Mouse (Mus musculus) embryonic facial prominence, embryonic 11.5 days (tissue): ENCODE measurements at regions not wholly inside any gene's neighbourhood (a gene's known extent, or its start where the extent isn't known, plus 50 kb on each side); places are given as distances from the start of the nearest gene placed in this dataset.

Experiments used
- ATAC-seq: fragments of 200-750 bp; cut with Nextera tagmentation; replicated peaks from 2 replicates; pipeline ENCODE4 v1.8.0; 2017; ENCODE audit warnings: low read depth; ENCODE audit not compliant: insufficient number of reproducible peaks, low FRiP score, low TSS enrichment
- DNase-seq: peaks from one replicate; pipeline ENCODE4 v3.0.0-alpha.2; 2015; ENCODE audit warnings: low spot score
- H3K27ac ChIP-seq: fragments of 300-500 bp; sonication (generic); replicated peaks from 2 replicates; pipeline ENCODE4 v1.5.1; 2014; ENCODE audit warnings: mild to moderate bottlenecking, low read depth, low read length, control low read depth
- H3K27me3 ChIP-seq: fragments of 300-500 bp; sonication (generic); 2 replicates; pipeline ENCODE4 v1.6.1; 2014; ENCODE audit warnings: mild to moderate bottlenecking, low read length, moderate library complexity, mixed read lengths; ENCODE audit not compliant: control insufficient read depth, insufficient read depth
- H3K36me3 ChIP-seq: fragments of 300-500 bp; sonication (generic); replicated peaks from 2 replicates; pipeline ENCODE4 v1.6.1; 2014; ENCODE audit warnings: low read depth, mild to moderate bottlenecking, low read length, moderate library complexity, mixed read lengths; ENCODE audit not compliant: control insufficient read depth, insufficient read depth
- H3K4me1 ChIP-seq: fragments of 300-500 bp; sonication (generic); 2 replicates; pipeline ENCODE4 v1.6.1; 2014; ENCODE audit warnings: low read length, mixed read lengths; ENCODE audit not compliant: control insufficient read depth, insufficient read depth
- H3K4me2 ChIP-seq: fragments of 300-500 bp; sonication (generic); 2 replicates; pipeline ENCODE4 v1.6.1; 2014; ENCODE audit warnings: low read depth, mild to moderate bottlenecking, control low read depth, low read length, moderate library complexity
- H3K4me3 ChIP-seq: fragments of 300-500 bp; sonication (generic); 2 replicates; pipeline ENCODE4 v1.5.1; 2014; ENCODE audit warnings: low read depth, low read length, control low read depth
- H3K9ac ChIP-seq: fragments of 300-500 bp; sonication (generic); replicated peaks from 2 replicates; pipeline ENCODE4 v1.6.1; 2014; ENCODE audit warnings: mild to moderate bottlenecking, control low read depth, low read length
- H3K9me3 ChIP-seq: fragments of 300-500 bp; sonication (generic); replicated peaks from 2 replicates; pipeline ENCODE4 v1.6.1; 2016; ENCODE audit warnings: mild to moderate bottlenecking, low read length, inconsistent platforms, mixed read lengths; ENCODE audit not compliant: control insufficient read depth
- WGBS: fragments of 180-500 bp; shearing (Covaris S2); extraction: QIAGEN DNeasy Blood & Tissue Kit; methylation state at CpG from one replicate; pipeline ENCODE4 v1.1.7; 2014; 5-methylcytosine and 5-hydroxymethylcytosine counted together

DNA sequence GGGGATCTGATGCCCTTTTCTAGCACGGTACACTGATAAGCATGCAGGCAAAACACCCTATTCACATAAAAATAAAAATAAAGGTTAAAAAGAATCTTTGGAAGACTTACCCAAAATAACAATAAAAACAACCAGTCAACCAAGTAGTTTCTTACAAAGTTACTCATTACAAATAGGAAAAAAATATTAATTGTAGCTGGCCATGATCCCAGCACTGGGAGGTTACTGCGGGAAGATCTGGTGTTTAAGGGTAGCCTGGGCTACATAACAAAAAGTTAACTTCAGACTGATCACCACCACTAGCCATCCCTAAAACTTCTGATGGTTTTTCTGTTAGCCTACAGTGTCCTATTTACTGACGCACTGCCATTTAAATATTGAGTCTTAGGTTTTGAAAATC is 67.4 kb upstream of the Ak4 start:
- Histone ChIP-seq H3K27me3 (no peaks in the 10 kb centered on the region), H3K4me2 (no peak overlapping the region), H3K4me3 (no peak overlapping the region), H3K9me3 (no peaks in the 10 kb centered on the region), H3K4me1 (peaks cover 2% of the 10 kb centered on the region; the same call in 1 of the 2 replicates), H3K27ac (no peak overlapping the region), H3K9ac (no peak overlapping the region), H3K36me3 (no peaks in the 10 kb centered on the region)
- WGBS, result 87% methylated on average over 3 of the region's 3 CpGs
- DNase-seq, result no peak
- ATAC-seq, result no peak

GRCm38 (mm10) chr4:101350656-101351055 is 68.4 kb upstream of the Ak4 start:
- H3K9me3 ChIP-seq, result no peaks in the 10 kb centered on the region
- H3K4me3 ChIP-seq, result no peak overlapping the region
- no peaks in the 10 kb centered on the region for H3K27me3 ChIP-seq
- no peak overlapping the region for H3K9ac ChIP-seq
- no peaks in the 10 kb centered on the region; the same call in 1 of the 2 replicates for H3K36me3 ChIP-seq
- WGBS, result 81% methylated on average over 8 of the region's 8 CpGs
- H3K4me2 ChIP-seq, result no peak overlapping the region
- H3K4me1 ChIP-seq, result peaks cover 2% of the 10 kb centered on the region; the same call in 1 of the 2 replicates
- DNase-seq (no peak), ATAC-seq (no peak)
- no peak overlapping the region for H3K27ac ChIP-seq

GRCm38 (mm10) chr4:101350222-101350621 is 68.9 kb upstream of the Ak4 start:
- H3K27ac ChIP-seq, result no peak overlapping the region

DNA sequence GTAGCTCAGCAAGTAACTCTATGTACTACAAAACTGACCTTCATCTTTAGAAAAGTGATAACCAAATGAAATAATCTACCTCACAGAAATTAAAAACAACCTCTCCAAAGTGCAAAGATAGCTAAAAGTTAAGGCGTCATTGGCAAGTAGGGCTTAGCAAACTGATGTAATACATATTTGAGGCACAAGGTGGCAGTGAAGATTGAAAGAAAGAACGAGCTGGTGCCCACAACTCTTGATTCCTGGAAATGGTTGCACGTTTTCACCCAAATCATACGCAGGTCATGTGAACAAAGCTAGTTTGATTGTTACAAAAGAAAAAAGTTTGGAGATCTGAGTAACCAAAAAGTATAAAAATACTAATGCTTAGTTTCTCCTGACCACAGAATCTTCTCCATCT is 69.7 kb upstream of the Ak4 start:
- H3K9me3 ChIP-seq, result no peaks in the 10 kb centered on the region
- H3K4me1 ChIP-seq, result peaks cover 1% of the 10 kb centered on the region; the same call in 1 of the 2 replicates
- H3K36me3 ChIP-seq, result no peaks in the 10 kb centered on the region; the same call in 1 of the 2 replicates
- no peak overlapping the region for H3K9ac ChIP-seq
- no peak overlapping the region for H3K4me2 ChIP-seq
- peak; percentile 79 for DNase-seq
- H3K4me3 ChIP-seq, result no peak overlapping the region
- no peak for ATAC-seq
- no peak overlapping the region for H3K27ac ChIP-seq
- no peaks in the 10 kb centered on the region for H3K27me3 ChIP-seq
- 28% methylated on average over 4 of the region's 4 CpGs for WGBS

More at GRCm38 (mm10) chr4:101350222-101350621, 68.9 kb upstream of the Ak4 start:
- no peak overlapping the region for H3K9ac ChIP-seq
- H3K4me1 ChIP-seq, result peaks cover 2% of the 10 kb centered on the region; the same call in 1 of the 2 replicates
- H3K9me3 ChIP-seq, result no peaks in the 10 kb centered on the region
- WGBS, result 90% methylated on average over 3 of the region's 3 CpGs
- ATAC-seq (no peak), DNase-seq (no peak)
- no peak overlapping the region for H3K4me2 ChIP-seq
- H3K27me3 ChIP-seq, result no peaks in the 10 kb centered on the region
- H3K36me3 ChIP-seq, result no peaks in the 10 kb centered on the region; the same call in 1 of the 2 replicates
- no peak overlapping the region for H3K4me3 ChIP-seq

GRCm38 (mm10) chr4:101347309-101347708 is 71.8 kb upstream of the Ak4 start:
- H3K9me3 ChIP-seq, result no peaks in the 10 kb centered on the region
- no peaks in the 10 kb centered on the region for H3K4me1 ChIP-seq
- no peak overlapping the region for H3K4me3 ChIP-seq
- H3K36me3 ChIP-seq, result no peaks in the 10 kb centered on the region; the same call in 1 of the 2 replicates
- no peak overlapping the region for H3K27ac ChIP-seq
- 82% methylated on average over 6 of the region's 6 CpGs for WGBS
- H3K27me3 ChIP-seq, result no peaks in the 10 kb centered on the region
- ATAC-seq, result no peak
- H3K4me2 ChIP-seq, result no peak overlapping the region
- no peak for DNase-seq
- H3K9ac ChIP-seq, result no peak overlapping the region

DNA sequence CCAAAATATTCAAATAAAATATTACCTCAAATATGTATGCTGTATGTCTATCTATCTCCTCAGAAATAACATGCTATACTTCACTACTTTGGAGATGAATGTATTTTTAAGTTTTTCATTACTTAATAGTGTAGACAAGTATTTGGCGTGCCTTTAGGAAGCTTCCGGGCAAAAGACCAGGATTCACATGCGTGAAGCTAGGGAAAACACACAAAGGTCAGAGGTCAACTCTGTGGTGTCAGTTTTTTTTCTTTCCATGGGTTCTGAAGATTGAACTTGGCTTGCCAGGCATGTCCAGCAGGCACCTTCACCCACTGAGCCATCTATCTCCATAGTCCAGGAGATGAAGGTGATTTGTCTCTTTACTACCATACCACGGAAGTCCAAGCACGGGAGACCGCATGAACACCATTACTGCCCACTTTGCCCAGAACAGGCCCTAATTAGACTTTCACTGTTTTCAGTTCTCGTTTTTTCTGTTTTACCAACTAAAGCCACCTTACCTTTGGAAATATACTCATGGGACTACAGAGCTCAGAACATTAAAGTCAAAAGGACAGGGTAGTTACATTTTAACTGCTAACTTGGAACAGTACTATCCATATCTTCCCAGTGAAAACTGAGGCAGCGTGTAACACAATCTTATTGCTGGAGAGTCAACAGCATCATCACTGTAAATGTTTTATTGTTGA is 76.9 kb upstream of the Ak4 start:
- Histone ChIP-seq H3K27me3 (no peaks in the 10 kb centered on the region), H3K9ac (no peak overlapping the region), H3K4me2 (no peak overlapping the region), H3K27ac (no peak overlapping the region), H3K9me3 (no peaks in the 10 kb centered on the region), H3K4me1 (no peaks in the 10 kb centered on the region), H3K36me3 (no peaks in the 10 kb centered on the region; the same call in 1 of the 2 replicates), H3K4me3 (no peak overlapping the region)
- ATAC-seq, result no peak
- 85% methylated on average over 8 of the region's 8 CpGs for WGBS
- DNase-seq, result no peak

DNA sequence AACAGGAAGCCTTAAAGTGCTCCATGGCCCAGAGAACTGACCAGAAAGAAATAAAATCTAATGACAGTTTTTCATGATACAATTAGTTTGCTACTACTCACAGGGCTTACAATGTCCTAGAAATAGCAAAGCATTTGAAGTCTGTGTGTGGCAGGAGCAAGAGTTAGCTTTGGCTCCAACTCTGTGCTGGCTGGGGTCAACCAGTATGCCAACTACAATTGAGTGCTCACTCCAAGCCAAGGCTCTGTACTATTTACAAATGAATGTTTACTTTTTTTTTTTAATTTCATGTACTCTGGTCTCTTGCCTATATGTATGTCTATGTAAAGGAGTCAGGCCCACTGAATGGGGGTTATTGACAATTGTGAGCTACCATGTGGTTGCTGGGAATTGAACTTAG is 75.7 kb upstream of the Jak1 start:
- ATAC-seq, result no peak
- no peak overlapping the region for H3K27ac ChIP-seq
- DNase-seq, result no peak
- no peak overlapping the region for H3K4me3 ChIP-seq
- no peaks in the 10 kb centered on the region for H3K27me3 ChIP-seq
- no peak overlapping the region for H3K4me2 ChIP-seq
- H3K36me3 ChIP-seq, result no peaks in the 10 kb centered on the region
- no peaks in the 10 kb centered on the region for H3K9me3 ChIP-seq
- H3K9ac ChIP-seq, result no peak overlapping the region
- H3K4me1 ChIP-seq, result no peaks in the 10 kb centered on the region

GRCm38 (mm10) chr4:101338211-101338610 is 73.1 kb upstream of the Jak1 start:
- no peaks in the 10 kb centered on the region for H3K9me3 ChIP-seq
- no peaks in the 10 kb centered on the region for H3K27me3 ChIP-seq
- ATAC-seq, result no peak
- H3K4me2 ChIP-seq, result no peak overlapping the region
- no peaks in the 10 kb centered on the region for H3K36me3 ChIP-seq
- no peaks in the 10 kb centered on the region for H3K4me1 ChIP-seq
- H3K4me3 ChIP-seq, result no peak overlapping the region
- no peak for DNase-seq
- no peak overlapping the region for H3K9ac ChIP-seq
- no peak overlapping the region for H3K27ac ChIP-seq
